Mouse (Mus musculus) T-helper 2 cell (primary cell): Measurements from ENCODE around the gene Ccpg1.

ENCODE experiments used
- in situ Hi-C: fragments of 300-600 bp; cut with MboI, MseI; formaldehyde crosslinking; loops from one replicate; pipeline ENCODE4 v1.15.1; 2025; ENCODE audit warnings: high pct_unique_total_duplicates

Ccpg1 gene

GRCm38 (mm10) chr9:73045204-73045603 is 60.0 kb downstream of the Ccpg1 start:
- in situ Hi-C loops: loop anchor here (5.0 kb wide), 1 partner anchor 42 kb away; no protein-coding TSS in a partner anchor

GRCm38 (mm10) chr9:73045711-73046110 is 60.5 kb downstream of the Ccpg1 start:
- in situ Hi-C loops: loop anchor here (5.0 kb wide), 1 partner anchor 42 kb away; no protein-coding TSS in a partner anchor

- in situ Hi-C loops: loop anchor here (5.0 kb wide), 1 partner anchor 39 kb away; no protein-coding TSS in a partner anchor
These were observed 62.7 kb downstream of the Ccpg1 start for GRCm38 (mm10) chr9:73047906-73048305.

- in situ Hi-C loops: loop anchor here (5.0 kb wide), 1 partner anchor 38 kb away; no protein-coding TSS in a partner anchor
These were observed 63.7 kb downstream of the Ccpg1 start for GRCm38 (mm10) chr9:73048927-73049326.

GRCm38 (mm10) chr9:73049833-73050232 is 64.6 kb downstream of the Ccpg1 start:
- in situ Hi-C loops: loop anchor here (5.0 kb wide), 1 partner anchor 37 kb away; no protein-coding TSS in a partner anchor

GRCm38 (mm10) chr9:73050606-73051005 is 65.4 kb downstream of the Ccpg1 start:
- in situ Hi-C loops: no loop called here

- in situ Hi-C loops: no loop called here
These were observed 70.2 kb downstream of the Ccpg1 start for GRCm38 (mm10) chr9:73055441-73055911.

GRCm38 (mm10) chr9:73059224-73059623 is 74.0 kb downstream of the Ccpg1 start:
- in situ Hi-C loops: no loop called here

GRCm38 (mm10) chr9:73063621-73064290 is 78.5 kb downstream of the Ccpg1 start:
- in situ Hi-C loops: no loop called here
